Mouse (Mus musculus): ENCODE measurements around the gene Actg1. TPM values are rescaled to one million over a fixed set of nuclear protein-coding genes. Genes with fewer than 3 reads are reported as not detected.

The Actg1 gene
- polyA plus RNA-seq, 1 experiment from 2014 or later, result 2,965 TPM

GRCm38 (mm10) chr11:120366443-120367027 is 18.2 kb upstream of the Actg1 start:
- no peaks in the 10 kb centered on the region for H3K27me3 ChIP-seq (ENCODE audit: control insufficient read depth, insufficient read depth, low read length)
- no peak for ATAC-seq (ENCODE audit: low FRiP score)
- no peaks in the 10 kb centered on the region for H3K9me3 ChIP-seq (ENCODE audit: control insufficient read depth, low read length)
- H3K4me1 ChIP-seq (ENCODE audit: control insufficient read depth, insufficient read depth, low read length), result peaks cover 9% of the 10 kb centered on the region
- DNase-seq (ENCODE audit: low spot score, missing footprints), result peak; percentile 88
- no peak overlapping the region for H3K27ac ChIP-seq (ENCODE audit: low read depth, low read length)
- no peak overlapping the region for H3K4me3 ChIP-seq (ENCODE audit: low read depth, low read length)
- WGBS, result 33% methylated on average over 7 of the region's 7 CpGs
- H3K36me3 ChIP-seq (ENCODE audit: control insufficient read depth, insufficient read depth, low read length), result 0 out of 2 replicates have a peak, but pooled peaks cover 3% of the 10 kb centered on the region
- H3K4me2 ChIP-seq, result no peak overlapping the region
- 0 out of 2 replicates have a peak overlapping the region, but pooled peaks have one; percentile 16 for H3K9ac ChIP-seq (ENCODE audit: low read length)

DNA sequence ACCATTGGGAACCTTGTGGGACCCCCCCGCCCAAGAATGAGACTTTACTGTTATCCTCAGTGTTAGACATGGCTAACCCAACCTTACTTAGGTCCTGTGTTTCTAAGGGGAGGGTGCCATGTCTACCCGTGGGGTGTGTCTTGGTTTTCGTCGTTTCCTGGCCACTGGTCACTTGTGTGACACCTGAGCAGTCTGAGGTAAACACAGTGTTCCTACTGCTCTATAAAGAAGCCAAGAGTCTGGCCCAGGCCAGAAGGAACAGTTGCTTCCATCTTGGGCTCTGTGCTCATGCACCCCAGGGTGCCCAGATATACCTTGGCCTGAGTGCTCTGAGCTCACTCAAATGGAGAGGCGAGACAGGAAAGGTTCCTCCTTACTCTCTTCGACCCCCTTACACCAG is 14.5 kb upstream of the Actg1 start:
- Histone ChIP-seq H3K36me3 (ENCODE audit: control insufficient read depth, insufficient read depth, low read length) (no peaks in the 10 kb centered on the region), H3K4me2 (no peak overlapping the region), H3K27me3 (ENCODE audit: control insufficient read depth, insufficient read depth, low read length) (no peaks in the 10 kb centered on the region), H3K4me3 (ENCODE audit: low read depth, low read length) (no peak overlapping the region), H3K4me1 (ENCODE audit: control insufficient read depth, insufficient read depth, low read length) (peaks cover 16% of the 10 kb centered on the region), H3K9me3 (ENCODE audit: control insufficient read depth, low read length) (no peaks in the 10 kb centered on the region), H3K27ac (ENCODE audit: low read depth, low read length) (no peak overlapping the region), H3K9ac (ENCODE audit: low read length) (no peak overlapping the region)
- no peak for DNase-seq (ENCODE audit: low spot score, missing footprints)
- ATAC-seq (ENCODE audit: low FRiP score), result no peak
- 89% methylated on average over 6 of the region's 6 CpGs for WGBS

- Histone ChIP-seq H3K27ac (ENCODE audit: low read depth, low read length) (no peak within 1 kb of the TSS), H3K9ac (ENCODE audit: low read length) (no peak within 1 kb of the TSS), H3K36me3 (ENCODE audit: control insufficient read depth, insufficient read depth, low read length) (no peaks in the 10 kb centered on the region), H3K4me2 (no peak within 1 kb of the TSS), H3K27me3 (ENCODE audit: control insufficient read depth, insufficient read depth, low read length) (no peaks in the 10 kb centered on the region), H3K4me1 (ENCODE audit: control insufficient read depth, insufficient read depth, low read length) (peaks cover 16% of the 10 kb centered on the region), H3K4me3 (ENCODE audit: low read depth, low read length) (no peak within 1 kb of the TSS), H3K9me3 (ENCODE audit: control insufficient read depth, low read length) (no peaks in the 10 kb centered on the region)
- DNase-seq (ENCODE audit: low spot score, missing footprints), result peak; percentile 44
- WGBS, result 68% methylated on average over 10 of the region's 10 CpGs
- ATAC-seq (ENCODE audit: low FRiP score), result no peak
These were observed 13.0 kb upstream of the Actg1 start, which contains the start of gene Fscn2 for GRCm38 (mm10) chr11:120361295-120361694. Gene Fscn2 (plus strand): TSS chr11:120361534.

GRCm38 (mm10) chr11:120360755-120361154 is 12.4 kb upstream of the Actg1 start:
- no peaks in the 10 kb centered on the region for H3K27me3 ChIP-seq (ENCODE audit: control insufficient read depth, insufficient read depth, low read length)
- no peaks in the 10 kb centered on the region for H3K9me3 ChIP-seq (ENCODE audit: control insufficient read depth, low read length)
- ATAC-seq (ENCODE audit: low FRiP score), result no peak
- no peak overlapping the region for H3K4me3 ChIP-seq (ENCODE audit: low read depth, low read length)
- no peak overlapping the region for H3K9ac ChIP-seq (ENCODE audit: low read length)
- H3K36me3 ChIP-seq (ENCODE audit: control insufficient read depth, insufficient read depth, low read length), result no peaks in the 10 kb centered on the region
- no peak for DNase-seq (ENCODE audit: low spot score, missing footprints)
- 75% methylated on average over 5 of the region's 5 CpGs for WGBS
- H3K27ac ChIP-seq (ENCODE audit: low read depth, low read length), result no peak overlapping the region
- peaks cover 11% of the 10 kb centered on the region for H3K4me1 ChIP-seq (ENCODE audit: control insufficient read depth, insufficient read depth, low read length)
- H3K4me2 ChIP-seq, result no peak overlapping the region

DNA sequence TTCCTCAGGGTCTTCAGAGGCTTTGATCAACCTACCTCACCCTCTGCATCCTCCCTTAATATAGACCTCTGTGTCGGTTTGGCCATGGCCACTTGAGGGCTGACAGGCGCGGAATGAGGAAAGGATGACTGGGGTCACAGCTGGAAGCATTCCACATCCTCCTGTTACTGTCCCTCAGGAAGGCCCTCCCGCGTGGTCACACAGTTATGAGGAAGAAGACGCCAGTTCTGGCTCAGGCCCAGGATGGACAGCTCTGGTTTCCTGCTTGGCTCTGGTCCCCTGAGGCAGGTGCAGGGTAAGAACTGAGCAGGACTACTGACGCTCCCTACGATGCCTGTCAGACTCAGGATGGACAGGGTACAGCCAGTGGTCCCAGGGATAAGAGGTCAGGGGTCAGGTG is 11.7 kb upstream of the Actg1 start:
- H3K27me3 ChIP-seq (ENCODE audit: control insufficient read depth, insufficient read depth, low read length), result no peaks in the 10 kb centered on the region
- H3K4me2 ChIP-seq, result no peak overlapping the region
- peak; percentile 72 for DNase-seq (ENCODE audit: low spot score, missing footprints)
- 61% methylated on average over 8 of the region's 8 CpGs for WGBS
- ATAC-seq (ENCODE audit: low FRiP score), result no peak
- peaks cover 11% of the 10 kb centered on the region for H3K4me1 ChIP-seq (ENCODE audit: control insufficient read depth, insufficient read depth, low read length)
- no peak overlapping the region for H3K9ac ChIP-seq (ENCODE audit: low read length)
- H3K27ac ChIP-seq (ENCODE audit: low read depth, low read length), result no peak overlapping the region
- H3K4me3 ChIP-seq (ENCODE audit: low read depth, low read length), result no peak overlapping the region
- H3K9me3 ChIP-seq (ENCODE audit: control insufficient read depth, low read length), result no peaks in the 10 kb centered on the region
- no peaks in the 10 kb centered on the region for H3K36me3 ChIP-seq (ENCODE audit: control insufficient read depth, insufficient read depth, low read length)

- Histone ChIP-seq H3K9ac (ENCODE audit: low read length) (no peak overlapping the region), H3K4me2 (no peak overlapping the region), H3K27ac (ENCODE audit: low read depth, low read length) (no peak overlapping the region), H3K27me3 (ENCODE audit: control insufficient read depth, insufficient read depth, low read length) (no peaks in the 10 kb centered on the region), H3K4me3 (ENCODE audit: low read depth, low read length) (no peak overlapping the region), H3K9me3 (ENCODE audit: control insufficient read depth, low read length) (no peaks in the 10 kb centered on the region), H3K36me3 (ENCODE audit: control insufficient read depth, insufficient read depth, low read length) (no peaks in the 10 kb centered on the region), H3K4me1 (ENCODE audit: control insufficient read depth, insufficient read depth, low read length) (peaks cover 11% of the 10 kb centered on the region)
- DNase-seq (ENCODE audit: low spot score, missing footprints) (peak; percentile 66), ATAC-seq (ENCODE audit: low FRiP score) (no peak)
- WGBS, result 80% methylated on average over 6 of the region's 6 CpGs
These were observed 11.0 kb upstream of the Actg1 start for GRCm38 (mm10) chr11:120359391-120359790.

DNA sequence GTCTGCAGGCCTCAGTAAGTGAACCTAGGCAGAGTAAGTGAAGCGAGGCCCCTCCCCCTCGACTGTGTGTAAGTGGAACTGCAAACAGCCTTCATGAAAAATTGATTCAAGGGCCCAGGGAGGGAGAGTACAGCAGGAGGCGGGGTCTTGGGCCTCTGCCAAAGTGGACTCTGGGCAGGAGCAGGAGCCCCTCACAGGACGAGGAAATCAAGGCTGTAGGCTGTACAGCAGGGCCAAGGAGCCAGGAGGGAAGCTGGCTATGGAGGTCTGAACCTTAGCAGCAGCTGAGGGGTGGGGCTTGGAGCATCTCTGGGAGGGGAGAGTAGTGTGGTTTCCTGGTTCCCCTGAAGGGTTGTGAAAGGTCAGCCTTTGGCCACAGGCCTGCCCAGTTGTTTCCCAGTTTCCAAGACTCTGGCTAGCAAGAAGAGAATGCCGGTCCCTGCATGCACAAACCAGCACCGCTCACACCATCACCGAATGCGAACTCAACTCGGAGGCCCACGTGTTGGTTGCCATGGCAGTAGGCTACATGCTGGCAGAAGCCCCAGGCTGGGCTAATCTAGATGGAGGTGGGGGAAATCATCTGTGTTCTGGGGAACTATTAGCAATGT is 9.6 kb upstream of the Actg1 start:
- H3K27me3 ChIP-seq (ENCODE audit: control insufficient read depth, insufficient read depth, low read length), result no peaks in the 10 kb centered on the region; the same call in 1 of the 2 replicates
- H3K36me3 ChIP-seq (ENCODE audit: control insufficient read depth, insufficient read depth, low read length), result no peaks in the 10 kb centered on the region
- peak overlapping the region; percentile 49 for H3K9ac ChIP-seq (ENCODE audit: low read length)
- ATAC-seq (ENCODE audit: low FRiP score) (peak; percentile 65), DNase-seq (ENCODE audit: low spot score, missing footprints) (peak; percentile 91)
- 25% methylated on average over 10 of the region's 10 CpGs for WGBS
- H3K27ac ChIP-seq (ENCODE audit: low read depth, low read length), result peak overlapping the region; percentile 61
- peak overlapping the region; percentile 15; the same call in 1 of the 2 replicates for H3K4me2 ChIP-seq
- peaks cover 11% of the 10 kb centered on the region for H3K4me1 ChIP-seq (ENCODE audit: control insufficient read depth, insufficient read depth, low read length)
- no peak overlapping the region for H3K4me3 ChIP-seq (ENCODE audit: low read depth, low read length)
- no peaks in the 10 kb centered on the region for H3K9me3 ChIP-seq (ENCODE audit: control insufficient read depth, low read length)

DNA sequence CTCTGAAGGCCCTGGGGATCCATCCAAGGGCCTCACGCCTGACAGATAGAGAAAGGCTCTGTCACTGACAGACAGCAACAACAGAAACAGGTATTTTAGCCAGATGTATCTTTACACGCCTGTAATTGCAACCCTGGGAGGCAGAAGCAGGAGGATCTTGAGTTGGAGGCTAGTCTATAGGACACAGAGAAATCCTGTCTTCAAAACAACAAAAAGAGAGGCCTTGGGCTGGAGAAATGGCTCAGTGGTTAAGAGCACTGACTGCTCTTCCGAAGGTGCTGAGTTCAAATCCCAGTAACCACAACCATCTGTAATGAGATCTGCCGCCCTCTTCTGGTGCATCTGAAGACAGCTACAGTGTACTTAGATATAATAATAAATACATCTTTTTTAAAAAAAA is 8.6 kb upstream of the Actg1 start:
- Histone ChIP-seq H3K27me3 (ENCODE audit: control insufficient read depth, insufficient read depth, low read length) (no peaks in the 10 kb centered on the region; the same call in 1 of the 2 replicates), H3K4me2 (no peak overlapping the region), H3K9ac (ENCODE audit: low read length) (no peak overlapping the region), H3K4me3 (ENCODE audit: low read depth, low read length) (no peak overlapping the region), H3K9me3 (ENCODE audit: control insufficient read depth, low read length) (no peaks in the 10 kb centered on the region), H3K36me3 (ENCODE audit: control insufficient read depth, insufficient read depth, low read length) (no peaks in the 10 kb centered on the region), H3K4me1 (ENCODE audit: control insufficient read depth, insufficient read depth, low read length) (peaks cover 11% of the 10 kb centered on the region), H3K27ac (ENCODE audit: low read depth, low read length) (no peak overlapping the region)
- peak; percentile 79 for DNase-seq (ENCODE audit: low spot score, missing footprints)
- ATAC-seq (ENCODE audit: low FRiP score), result no peak
- WGBS, result 86% methylated on average over 4 of the region's 4 CpGs

GRCm38 (mm10) chr11:120356319-120356840 is 8.0 kb upstream of the Actg1 start:
- no peak overlapping the region for H3K4me3 ChIP-seq (ENCODE audit: low read depth, low read length)
- H3K27ac ChIP-seq (ENCODE audit: low read depth, low read length), result no peak overlapping the region
- H3K4me1 ChIP-seq (ENCODE audit: control insufficient read depth, insufficient read depth, low read length), result peaks cover 11% of the 10 kb centered on the region
- H3K9me3 ChIP-seq (ENCODE audit: control insufficient read depth, low read length), result no peaks in the 10 kb centered on the region
- H3K9ac ChIP-seq (ENCODE audit: low read length), result no peak overlapping the region
- no peaks in the 10 kb centered on the region; the same call in 1 of the 2 replicates for H3K27me3 ChIP-seq (ENCODE audit: control insufficient read depth, insufficient read depth, low read length)
- DNase-seq (ENCODE audit: low spot score, missing footprints) (no peak), ATAC-seq (ENCODE audit: low FRiP score) (no peak)
- WGBS, result 88% methylated on average over 15 of the region's 15 CpGs
- no peak overlapping the region for H3K4me2 ChIP-seq
- H3K36me3 ChIP-seq (ENCODE audit: control insufficient read depth, insufficient read depth, low read length), result no peaks in the 10 kb centered on the region

Measured in midbrain, embryonic 11.5 days (tissue).